Mouse (Mus musculus) testis, adult 2 months (tissue): ENCODE data around the gene Limk1.

Source experiments
- CTCF ChIP-seq: fragments of 200-500 bp; IDR thresholded peaks from 2 replicates; pipeline ENCODE4 v1.5.1; 2012; ENCODE audit warnings: low read depth, mild to moderate bottlenecking, inconsistent platforms, low read length, moderate library complexity; ENCODE audit not compliant: control insufficient read depth, insufficient read depth, insufficient replicate concordance
- POLR2A ChIP-seq: fragments of 200-500 bp; IDR thresholded peaks from 2 replicates; pipeline ENCODE4 v1.6.1; 2012; ENCODE audit warnings: low read depth, mild to moderate bottlenecking, inconsistent platforms, low read length, moderate library complexity; ENCODE audit not compliant: control insufficient read depth

- TF ChIP-seq POLR2A (no peak), CTCF (no peak)
Observed at GRCm38 (mm10) chr5:134614802-134615201, 73.6 kb downstream of the Limk1 start, which contains the start of gene Lat2.
